Mouse (Mus musculus): ENCODE measurements around the gene Mettl13. TPM values are rescaled to one million over a fixed set of nuclear protein-coding genes. Genes with fewer than 3 reads are reported as not detected.

The Mettl13 gene
- 1 to 10 TPM; 4.6 to 5.9 TPM for total RNA-seq (2021)
- long read RNA-seq, experiment 1, full-length matches to known transcripts = 3 of 3 reads
- long read RNA-seq, experiment 1, partial matches to known transcripts = 0 of 3 reads
- long read RNA-seq, experiment 1, other reads (novel, unspliced or antisense) = 0 of 3 reads
- long read RNA-seq, experiment 2, full-length matches to known transcripts = 2 of 3 reads
- long read RNA-seq, experiment 2, partial matches to known transcripts = 1 of 3 reads
- long read RNA-seq, experiment 2, other reads (novel, unspliced or antisense) = 0 of 3 reads

- intact Hi-C loops (cut with DNase I) = no loop called here
- peak; percentile 84 to 88 for DNase-seq
Measured at GRCm38 (mm10) chr1:162548016-162548916, at the start of gene Mettl13. Gene Mettl13, minus strand, starts transcription at chr1:162548551.

GRCm38 (mm10) chr1:162597379-162598102 lies 49.2 kb upstream of the Mettl13 start:
- no peak for DNase-seq
- intact Hi-C loops (cut with DNase I) = no loop called here

GRCm38 (mm10) chr1:162590415-162590997 lies 42.2 kb upstream of the Mettl13 start:
- DNase-seq = no peak
- intact Hi-C loops (cut with DNase I) = no loop called here

GRCm38 (mm10) chr1:162589443-162589842 lies 41.1 kb upstream of the Mettl13 start:
- no peak for DNase-seq
- intact Hi-C loops (cut with DNase I) = no loop called here

- DNase-seq = no peak
- intact Hi-C loops (cut with DNase I) = no loop called here
Measured at GRCm38 (mm10) chr1:162588606-162589005, 40.3 kb upstream of the Mettl13 start.

- no peak for DNase-seq
- intact Hi-C loops (cut with DNase I) = no loop called here
Measured at GRCm38 (mm10) chr1:162586282-162586681, 37.9 kb upstream of the Mettl13 start.

- no peak for DNase-seq
- intact Hi-C loops (cut with DNase I) = no loop called here
Measured at GRCm38 (mm10) chr1:162582884-162583283, 34.5 kb upstream of the Mettl13 start.

GRCm38 (mm10) chr1:162575098-162575497 lies 26.7 kb upstream of the Mettl13 start:
- intact Hi-C loops (cut with DNase I) = no loop called here
- DNase-seq = no peak

GRCm38 (mm10) chr1:162570931-162571601 lies 22.7 kb upstream of the Mettl13 start:
- DNase-seq = peak in 1 of 2 experiments; percentile 28
- intact Hi-C loops (cut with DNase I) = no loop called here

- intact Hi-C loops (cut with DNase I) = no loop called here
Measured at GRCm38 (mm10) chr1:162570260-162570748, 22.0 kb upstream of the Mettl13 start, which contains the start of gene Vamp4. Gene Vamp4, plus strand, starts transcription at chr1:162570515.

GRCm38 (mm10) chr1:162567351-162567750 lies 19.0 kb upstream of the Mettl13 start:
- no peak for DNase-seq
- intact Hi-C loops (cut with DNase I) = no loop called here

More at GRCm38 (mm10) chr1:162570260-162570748, 22.0 kb upstream of the Mettl13 start, which contains the start of gene Vamp4:
- peak; percentile 95 to 97 for DNase-seq

GRCm38 (mm10) chr1:162564992-162565391 lies 16.6 kb upstream of the Mettl13 start:
- intact Hi-C loops (cut with DNase I) = no loop called here

GRCm38 (mm10) chr1:162563236-162563635 lies 14.9 kb upstream of the Mettl13 start:
- intact Hi-C loops (cut with DNase I) = no loop called here
- no peak for DNase-seq

More at GRCm38 (mm10) chr1:162564992-162565391, 16.6 kb upstream of the Mettl13 start:
- no peak for DNase-seq

- intact Hi-C loops (cut with DNase I) = no loop called here
- no peak for DNase-seq
Measured at GRCm38 (mm10) chr1:162554193-162554592, 5.8 kb upstream of the Mettl13 start.

- no peak for DNase-seq
- intact Hi-C loops (cut with DNase I) = no loop called here
Measured at GRCm38 (mm10) chr1:162552956-162553355, 4.6 kb upstream of the Mettl13 start.

- peak in 1 of 2 experiments; percentile 20 for DNase-seq
- intact Hi-C loops (cut with DNase I) = loop anchor here (1.0 kb wide), 1 partner anchor 116 kb away; no protein-coding TSS in a partner anchor
Measured at GRCm38 (mm10) chr1:162549615-162550283, 1.4 kb upstream of the Mettl13 start.

- no peak for DNase-seq
- intact Hi-C loops (cut with DNase I) = no loop called here
Measured at GRCm38 (mm10) chr1:162548917-162549613, 714 bp upstream of the Mettl13 start.

GRCm38 (mm10) chr1:162547607-162548006 lies 744 bp downstream of the Mettl13 start:
- intact Hi-C loops (cut with DNase I) = no loop called here
- no peak for DNase-seq
